Mouse (Mus musculus) kidney, postnatal 0 days (tissue): Measurements from ENCODE around the gene Nav3. TPM values are rescaled to one million over a fixed set of nuclear protein-coding genes. Genes with fewer than 3 reads are reported as not detected.

Source experiments
- ATAC-seq: fragments of 200-750 bp; cut with Nextera tagmentation; replicated peaks from 2 replicates; pipeline ENCODE4 v1.8.0; 2017; ENCODE audit warnings: low read depth, moderate number of reproducible peaks, moderate TSS enrichment, moderate library complexity; ENCODE audit not compliant: low FRiP score
- DNase-seq: peaks from one replicate; pipeline ENCODE4 v3.0.0-alpha.2; 2016; ENCODE audit warnings: low spot score
- H3K27ac ChIP-seq: fragments of 300-500 bp; sonication (generic); 2 replicates; pipeline ENCODE4 v1.5.1; 2014; ENCODE audit warnings: mild to moderate bottlenecking
- H3K27me3 ChIP-seq: fragments of 300-500 bp; sonication (generic); 2 replicates; pipeline ENCODE4 v1.6.1; 2014; ENCODE audit warnings: low read length, mixed read lengths; ENCODE audit not compliant: insufficient read depth
- H3K36me3 ChIP-seq: fragments of 300-500 bp; sonication (generic); 2 replicates; pipeline ENCODE4 v1.6.1; 2014; ENCODE audit warnings: low read length, mixed read lengths; ENCODE audit not compliant: insufficient read depth
- H3K4me1 ChIP-seq: fragments of 300-500 bp; sonication (generic); replicated peaks from 2 replicates; pipeline ENCODE4 v1.6.1; 2014; ENCODE audit warnings: antibody characterized with exemption, low read length, mixed read lengths; ENCODE audit not compliant: insufficient read depth
- H3K4me2 ChIP-seq: fragments of 300-500 bp; sonication (generic); 2 replicates; pipeline ENCODE4 v1.6.1; 2014; ENCODE audit warnings: mild to moderate bottlenecking, low read length, moderate library complexity, mixed read lengths
- H3K4me3 ChIP-seq: fragments of 300-500 bp; sonication (generic); replicated peaks from 2 replicates; pipeline ENCODE4 v1.5.1; 2014; ENCODE audit warnings: low read depth, low read length
- H3K9ac ChIP-seq: fragments of 300-500 bp; sonication (generic); 2 replicates; pipeline ENCODE4 v1.6.1; 2014; ENCODE audit warnings: low read depth, low read length
- H3K9me3 ChIP-seq: fragments of 300-500 bp; sonication (generic); replicated peaks from 2 replicates; pipeline ENCODE4 v1.6.1; 2016; ENCODE audit warnings: low read length, inconsistent platforms, mixed read lengths
- CTCF ChIP-seq: IDR thresholded peaks from 2 replicates; pipeline ENCODE4 v1.5.1; 2016; ENCODE audit warnings: antibody characterized with exemption, low read depth, mild to moderate bottlenecking, moderate library complexity
- WGBS: fragments of 180-500 bp; shearing (Covaris S2); extraction: QIAGEN DNeasy Blood & Tissue Kit; methylation state at CpG from one replicate; pipeline ENCODE4 v1.1.7; 2014; 5-methylcytosine and 5-hydroxymethylcytosine counted together
- polyA plus RNA-seq: library from polyadenylated mRNA; unstranded; fragments of >200 nt; fragmentation: Nextera tagmentation; extraction: Ambion mirVana; gene quantifications from 2 replicates; pipeline ENCODE4 v1.2.1, GENCODE M21; 2015

Gene Nav3
- polyA plus RNA-seq, 1 experiment from 2014 or later, result 6.0 TPM

DNA sequence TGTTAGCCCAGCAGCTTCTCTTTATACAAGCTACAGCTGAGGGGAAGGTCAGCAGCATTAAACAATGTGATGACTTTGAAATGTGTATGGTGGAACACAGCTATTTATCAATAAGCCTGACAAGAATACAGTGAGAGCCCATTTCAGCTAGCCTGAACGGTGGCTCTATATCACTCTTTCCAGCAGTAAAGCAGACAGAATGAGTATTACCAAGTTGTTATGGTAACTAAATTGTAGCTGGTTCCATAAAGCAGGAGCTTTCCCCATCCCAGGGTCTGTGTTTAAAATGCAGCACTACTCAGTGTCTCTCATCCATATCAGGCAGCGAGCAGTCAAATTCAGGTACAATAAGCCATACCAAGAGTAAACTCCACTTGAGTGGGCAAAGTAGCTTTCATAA lies 27.0 kb downstream of the Nav3 start:
- Histone ChIP-seq H3K4me3 (no peak overlapping the region), H3K4me1 (no peaks in the 10 kb centered on the region), H3K9me3 (no peaks in the 10 kb centered on the region), H3K4me2 (no peak overlapping the region), H3K27ac (no peak overlapping the region), H3K36me3 (no peaks in the 10 kb centered on the region), H3K27me3 (no peaks in the 10 kb centered on the region), H3K9ac (no peak overlapping the region)
- no peak for ATAC-seq
- WGBS, result 68% methylated on average over 2 of the region's 2 CpGs
- DNase-seq, result no peak
- TF ChIP-seq CTCF, result no peak

GRCm38 (mm10) chr10:110421533-110421932 lies 34.5 kb downstream of the Nav3 start:
- no peak for DNase-seq
- H3K27ac ChIP-seq, result no peak overlapping the region
- 88% methylated on average over 5 of the region's 5 CpGs for WGBS

GRCm38 (mm10) chr10:110417003-110417402 lies 39.0 kb downstream of the Nav3 start:
- ATAC-seq, result no peak
- no peak for DNase-seq
- Histone ChIP-seq H3K4me1 (no peaks in the 10 kb centered on the region), H3K27ac (no peak overlapping the region), H3K9ac (no peak overlapping the region), H3K36me3 (no peaks in the 10 kb centered on the region), H3K27me3 (no peaks in the 10 kb centered on the region), H3K4me3 (no peak overlapping the region), H3K4me2 (no peak overlapping the region), H3K9me3 (no peaks in the 10 kb centered on the region)
- WGBS, result 64% methylated on average over 5 of the region's 5 CpGs
- TF ChIP-seq CTCF, result no peak

More at GRCm38 (mm10) chr10:110421533-110421932, 34.5 kb downstream of the Nav3 start:
- TF ChIP-seq CTCF, result no peak
- Histone ChIP-seq H3K4me2 (no peak overlapping the region), H3K36me3 (no peaks in the 10 kb centered on the region), H3K9ac (no peak overlapping the region), H3K4me1 (no peaks in the 10 kb centered on the region), H3K4me3 (no peak overlapping the region), H3K27me3 (no peaks in the 10 kb centered on the region), H3K9me3 (no peaks in the 10 kb centered on the region)
- ATAC-seq, result no peak

DNA sequence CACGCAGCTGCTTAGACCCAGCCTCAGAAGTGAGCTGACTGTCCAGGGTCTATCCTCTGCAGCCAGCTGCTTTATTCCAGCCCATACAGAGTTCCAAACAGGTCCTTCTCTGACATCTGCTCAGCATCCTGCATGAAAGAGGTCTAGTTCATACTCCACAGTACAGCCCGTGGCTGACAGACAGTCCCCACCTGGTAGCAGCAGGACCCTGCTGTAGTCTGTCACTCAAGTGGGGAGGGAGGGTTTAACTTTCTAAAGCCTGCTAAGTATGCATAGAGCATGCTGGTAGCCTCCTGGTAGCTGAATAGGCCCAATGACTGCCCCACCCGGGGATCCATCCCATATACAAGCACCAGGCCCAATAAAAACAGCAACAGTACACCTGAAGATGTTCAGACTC lies 40.4 kb downstream of the Nav3 start:
- Histone ChIP-seq H3K9ac (no peak overlapping the region), H3K4me1 (no peaks in the 10 kb centered on the region), H3K27me3 (no peaks in the 10 kb centered on the region), H3K27ac (no peak overlapping the region), H3K4me2 (no peak overlapping the region), H3K9me3 (no peaks in the 10 kb centered on the region), H3K36me3 (no peaks in the 10 kb centered on the region), H3K4me3 (no peak overlapping the region)
- DNase-seq (no peak), ATAC-seq (no peak)
- no peak for TF ChIP-seq CTCF
- 37% methylated on average over 3 of the region's 3 CpGs for WGBS

DNA sequence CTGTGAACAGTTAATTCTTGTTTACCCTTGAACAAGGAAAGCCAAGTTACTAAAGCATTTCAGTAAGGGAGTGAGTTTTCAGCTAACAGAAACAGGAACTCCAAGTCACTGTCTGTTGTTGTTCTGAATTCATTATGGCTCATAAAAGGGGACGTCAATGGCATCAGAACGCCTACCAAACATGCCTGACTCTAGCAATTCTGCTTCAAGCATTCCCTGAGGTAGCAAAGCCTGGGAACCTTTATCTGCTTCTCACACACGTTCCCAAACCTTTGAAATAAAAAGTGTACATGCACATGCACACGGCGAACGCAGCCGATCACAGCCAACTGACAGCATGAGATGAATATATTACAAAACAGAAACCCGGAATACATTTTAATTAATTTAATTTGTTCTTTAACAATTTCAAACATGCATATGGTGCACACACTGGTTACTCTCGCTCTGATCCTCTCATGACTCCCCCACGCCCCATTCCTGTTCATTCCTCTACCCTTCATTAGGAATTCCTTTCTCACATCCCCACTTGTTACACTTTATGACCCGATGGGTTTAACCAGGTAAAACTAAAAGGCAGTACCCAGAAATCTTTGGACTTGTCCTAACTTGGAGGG lies 42.6 kb downstream of the Nav3 start:
- H3K9ac ChIP-seq, result no peak overlapping the region
- no peak for ATAC-seq
- H3K9me3 ChIP-seq, result no peaks in the 10 kb centered on the region
- H3K4me2 ChIP-seq, result no peak overlapping the region
- no peak overlapping the region for H3K27ac ChIP-seq
- no peaks in the 10 kb centered on the region for H3K4me1 ChIP-seq
- H3K36me3 ChIP-seq, result no peaks in the 10 kb centered on the region
- H3K27me3 ChIP-seq, result no peaks in the 10 kb centered on the region
- TF ChIP-seq CTCF, result no peak
- no peak for DNase-seq
- 77% methylated on average over 11 of the region's 11 CpGs for WGBS
- H3K4me3 ChIP-seq, result no peak overlapping the region

- H3K4me2 ChIP-seq, result no peak overlapping the region
- H3K9me3 ChIP-seq, result no peaks in the 10 kb centered on the region
- ATAC-seq (no peak), DNase-seq (no peak)
- 90% methylated on average over 2 of the region's 2 CpGs for whole genome bisulfite sequencing
- H3K4me1 ChIP-seq, result no peaks in the 10 kb centered on the region
- H3K4me3 ChIP-seq, result no peak overlapping the region
- H3K9ac ChIP-seq, result no peak overlapping the region
- H3K27me3 ChIP-seq, result no peaks in the 10 kb centered on the region
- H3K27ac ChIP-seq, result no peak overlapping the region
- TF ChIP-seq CTCF, result no peak
- H3K36me3 ChIP-seq, result no peaks in the 10 kb centered on the region
Measured at GRCm38 (mm10) chr10:110402950-110403349, 53.1 kb downstream of the Nav3 start.

DNA sequence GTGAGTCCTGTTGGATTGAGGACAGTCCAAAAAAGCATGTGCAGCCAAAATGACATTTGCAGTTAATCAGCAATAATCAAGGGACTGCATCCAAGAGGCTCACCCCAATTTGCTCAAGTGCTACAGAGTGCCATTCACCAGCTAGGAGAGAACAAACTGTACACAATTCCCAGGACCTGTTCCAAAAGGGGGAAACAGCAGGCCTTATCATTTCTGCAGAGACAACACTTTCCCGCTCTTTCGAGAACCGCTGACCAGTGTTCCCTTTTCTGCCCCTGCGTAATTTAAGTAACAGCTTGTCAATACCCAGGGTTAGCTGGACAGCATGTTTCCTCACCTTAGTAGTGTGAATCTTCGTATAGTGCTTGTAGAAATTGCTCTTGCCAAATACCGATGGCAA lies 55.4 kb downstream of the Nav3 start:
- Histone ChIP-seq H3K27me3 (no peaks in the 10 kb centered on the region), H3K4me2 (no peak overlapping the region), H3K9ac (no peak overlapping the region), H3K9me3 (no peaks in the 10 kb centered on the region), H3K36me3 (no peaks in the 10 kb centered on the region), H3K4me1 (no peaks in the 10 kb centered on the region), H3K27ac (no peak overlapping the region), H3K4me3 (no peak overlapping the region)
- DNase-seq (no peak), ATAC-seq (no peak)
- TF ChIP-seq CTCF, result no peak
- WGBS, result 82% methylated on average over 6 of the region's 6 CpGs
